Mouse (Mus musculus) heart, postnatal 14 days (tissue): ENCODE results near the gene Khsrp. TPM values are rescaled to one million over a fixed set of nuclear protein-coding genes. Genes with fewer than 3 reads are reported as not detected.
"Not testable (repeated sequence)": the region's sequence is repeated elsewhere in the genome, so short reads cannot be mapped to it uniquely, and the experiment has no call there.

Source experiments
- DNase-seq, 2 experiments: peaks; one replicate each; pipeline ENCODE4 v3.0.0; 2021 to 2022
- intact Hi-C: fragments of 180-260 bp; cut with DNase I; formaldehyde crosslinking; loops from one replicate; pipeline ENCODE4 v1.15.1; 2025
- long read RNA-seq, 2 experiments: library from polyadenylated mRNA; stranded (forward); transcript quantifications; one replicate each; pipeline ENCODE4 v2.0.0; 2021
- total RNA-seq, 2 experiments: library from RNA; stranded (reverse); gene quantifications; 2 replicates each; pipeline ENCODE4 v1.2.3; 2021

The Khsrp gene
- total RNA-seq: 10 to 100 TPM; 54.7 to 56.7 TPM
- long read RNA-seq, experiment 1, transcript Khsrp-201 (18 exons, 3,978 nt): major isoform, 11 of 32 reads
- long read RNA-seq, experiment 1, partial matches to known transcripts: 8 of 32 reads
- long read RNA-seq, experiment 1, other reads (novel, unspliced or antisense): 12 of 32 reads
- long read RNA-seq, experiment 2, transcript Khsrp-201 (18 exons, 3,978 nt): major isoform, 6 of 28 reads
- long read RNA-seq, experiment 2, partial matches to known transcripts: 8 of 28 reads
- long read RNA-seq, experiment 2, other reads (novel, unspliced or antisense): 12 of 28 reads

GRCm38 (mm10) chr17:57030931-57031660, at the start of gene Khsrp:
Gene Khsrp (minus strand): TSS chr17:57031522.
- DNase-seq: peak; percentile 54 to 58
- intact Hi-C loops: loop anchor here (1.0 kb wide), 1 partner anchor 20 kb away; the partner anchor contains the start of genes Gm17949 and Gtf2f1

DNA sequence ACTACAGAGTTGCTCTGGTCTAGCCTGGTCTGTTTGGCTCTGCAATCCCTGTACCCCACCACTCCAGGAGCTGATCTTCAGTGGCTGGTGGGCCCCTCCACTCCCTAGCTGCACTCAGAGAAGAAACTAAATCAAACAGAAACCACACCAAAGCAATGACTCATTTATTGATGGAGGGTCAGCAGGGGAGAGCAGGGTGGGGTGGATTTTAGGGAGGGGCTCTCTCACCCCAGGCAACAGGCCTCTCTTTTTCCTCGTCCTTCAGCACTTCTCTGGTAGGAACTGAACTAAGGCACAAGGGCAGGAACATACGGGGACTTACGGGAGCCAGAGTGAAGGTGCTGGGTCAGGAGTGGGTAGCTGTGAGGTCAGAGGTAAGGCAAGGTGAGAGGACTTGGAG, 48.6 kb upstream of the Khsrp start:
- no peak for DNase-seq
- intact Hi-C loops: no loop called here

GRCm38 (mm10) chr17:57078336-57078735, 47.0 kb upstream of the Khsrp start, which contains the start of gene Dennd1c:
Gene Dennd1c (minus strand): TSS chr17:57078514.
- DNase-seq: peak in 1 of 2 experiments; percentile 25
- intact Hi-C loops: no loop called here

GRCm38 (mm10) chr17:57076916-57077315, 45.6 kb upstream of the Khsrp start:
- intact Hi-C loops: no loop called here
- DNase-seq: no peak

GRCm38 (mm10) chr17:57070699-57071098, 39.4 kb upstream of the Khsrp start:
- no peak for DNase-seq
- intact Hi-C loops: no loop called here

DNA sequence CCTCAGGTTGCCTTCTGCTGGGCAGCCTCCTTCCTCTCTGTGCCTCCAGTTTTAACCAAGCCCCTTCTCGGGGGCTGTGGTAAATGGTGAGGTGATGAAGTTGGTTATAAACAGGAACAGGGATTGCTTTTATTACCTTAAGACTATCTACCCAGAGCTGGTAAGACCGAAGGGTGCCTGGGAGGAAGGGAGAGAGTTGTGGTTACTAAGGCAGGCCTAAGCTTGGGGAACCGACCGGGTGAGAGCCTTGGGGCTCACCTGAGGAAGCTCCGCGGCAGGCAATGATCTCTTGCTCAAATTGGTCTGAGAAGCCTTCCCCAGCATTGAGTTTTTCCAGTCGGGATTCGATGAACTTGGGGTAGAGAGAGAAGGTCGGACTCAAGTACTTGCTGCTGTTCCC, 39.0 kb upstream of the Khsrp start:
- intact Hi-C loops: no loop called here
- no peak for DNase-seq

DNA sequence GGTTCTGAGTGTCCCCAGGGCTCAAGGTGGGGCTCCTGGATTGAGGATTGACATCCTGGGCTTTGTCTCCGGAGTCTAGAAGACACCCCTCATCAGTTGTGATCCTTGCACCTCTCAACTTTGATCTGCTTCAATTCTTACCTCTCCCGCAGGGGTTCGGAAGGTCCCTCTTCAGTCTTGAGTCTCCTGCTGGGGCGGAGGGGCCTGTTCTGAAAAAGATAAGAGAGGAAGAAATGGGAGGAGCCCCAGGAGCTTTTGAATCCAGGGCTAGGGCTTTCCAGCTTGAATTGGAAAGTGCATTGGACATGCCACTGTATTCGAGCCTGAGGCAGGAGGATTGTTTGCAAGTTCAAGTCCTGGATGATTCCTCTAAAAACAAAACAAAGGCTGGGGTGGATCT, 35.6 kb upstream of the Khsrp start:
- no peak for DNase-seq
- intact Hi-C loops: no loop called here

- intact Hi-C loops: loop anchor here (5.0 kb wide), 1 partner anchor 34 kb away; no protein-coding TSS in a partner anchor
- no peak for DNase-seq
Measured at GRCm38 (mm10) chr17:57063031-57063430, 31.7 kb upstream of the Khsrp start.

- DNase-seq: no peak
- intact Hi-C loops: loop anchor here (5.0 kb wide), 1 partner anchor 35 kb away; no protein-coding TSS in a partner anchor
Measured at GRCm38 (mm10) chr17:57062548-57062947, 31.2 kb upstream of the Khsrp start.

GRCm38 (mm10) chr17:57062011-57062521, 30.7 kb upstream of the Khsrp start:
- intact Hi-C loops: loop anchor here (5.0 kb wide), 1 partner anchor 35 kb away; no protein-coding TSS in a partner anchor
- no peak for DNase-seq

DNA sequence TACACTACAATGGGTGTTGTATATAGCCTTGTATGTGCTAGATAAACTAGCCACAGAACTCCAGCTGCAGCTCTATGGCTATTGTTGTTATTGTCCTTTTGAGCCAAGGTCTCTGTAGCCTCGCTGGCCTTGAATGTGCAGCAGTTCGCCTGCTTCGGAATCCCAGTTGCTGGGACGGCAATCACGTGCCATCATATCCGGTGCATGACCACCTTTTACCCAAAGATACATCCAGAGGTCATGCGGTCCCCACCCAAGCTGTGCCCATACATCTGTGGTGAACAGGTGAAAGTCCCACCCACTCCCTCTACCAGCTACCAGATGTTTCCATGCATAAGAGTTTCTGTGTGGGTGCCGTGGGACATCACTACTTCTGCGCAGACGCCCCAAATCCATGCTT, 29.7 kb upstream of the Khsrp start:
- DNase-seq: no peak
- intact Hi-C loops: loop anchor here (5.0 kb wide), 1 partner anchor 36 kb away; no protein-coding TSS in a partner anchor

DNA sequence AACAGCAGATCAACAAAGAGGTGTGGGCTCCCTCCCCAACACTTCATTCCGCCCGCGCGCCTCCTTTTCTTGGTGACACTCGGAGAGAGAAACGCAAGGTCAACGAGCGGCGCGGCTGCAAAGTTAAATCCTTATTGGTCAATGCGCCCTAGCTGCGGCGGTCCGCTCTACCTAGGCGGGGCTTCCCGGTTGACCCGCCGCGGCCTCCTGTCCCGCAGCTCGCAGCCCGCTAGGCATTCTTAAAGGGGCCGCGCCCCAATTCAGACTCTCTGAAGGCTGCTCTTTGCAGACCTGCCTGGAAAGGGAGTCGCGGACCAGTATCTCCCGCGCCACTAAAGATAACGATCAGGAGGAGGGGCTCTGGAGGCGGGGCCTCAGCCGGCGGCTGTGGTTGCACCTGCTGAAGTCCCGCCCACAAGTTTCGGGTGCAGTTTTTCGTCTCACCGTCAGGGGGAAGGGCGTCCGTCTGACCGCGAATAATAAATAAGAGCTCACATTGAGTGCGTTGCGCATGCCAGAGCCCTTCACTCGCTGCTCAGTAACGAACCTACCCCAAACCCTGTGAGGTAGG, 29.0 kb upstream of the Khsrp start:
- intact Hi-C loops: loop anchor here (5.0 kb wide), 1 partner anchor 37 kb away; no protein-coding TSS in a partner anchor

DNA sequence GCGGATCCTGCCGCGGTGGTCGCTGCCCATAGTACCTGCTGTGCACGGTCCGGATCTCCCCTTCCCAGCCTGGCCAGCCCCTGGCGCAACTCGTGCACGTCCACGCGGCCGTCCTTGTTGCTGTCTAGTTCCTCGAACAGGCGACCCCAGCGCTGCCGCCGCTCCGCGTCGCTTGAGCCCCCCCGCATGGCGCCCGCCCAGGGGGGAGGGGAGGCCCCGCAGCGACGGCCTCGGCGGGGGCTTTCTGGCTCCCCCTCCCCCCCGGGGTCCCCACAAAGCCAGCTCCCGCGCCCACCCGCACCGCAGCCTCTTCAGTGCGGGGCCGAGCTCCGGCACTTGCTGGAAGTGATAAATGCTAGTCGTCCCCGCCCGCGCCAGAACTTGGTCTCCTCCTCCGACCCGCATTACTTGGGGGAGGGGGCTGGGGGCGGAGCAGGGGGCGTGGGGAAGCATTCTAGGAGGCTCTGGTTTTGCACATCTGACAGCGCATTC, 28.2 kb upstream of the Khsrp start, which contains the start of gene Slc25a23:
Gene Slc25a23, minus strand, starts transcription at position 378 of the 492 bp plus-strand sequence.
- intact Hi-C loops: loop anchor here (5.0 to 10.0 kb wide), 2 partner anchors 62 to 235 kb away; partner anchors contain the start of gene Alkbh7
- DNase-seq: peak; percentile 72 to 76

More for the DNA sequence above, 29.0 kb upstream of the Khsrp start:
- DNase-seq: peak; percentile 92 to 95

- intact Hi-C loops: loop anchor here (5.0 to 10.0 kb wide), 2 partner anchors 62 to 234 kb away; partner anchors contain the start of gene Alkbh7
- peak; percentile 45 to 65 for DNase-seq
Measured at GRCm38 (mm10) chr17:57058891-57059485, 27.7 kb upstream of the Khsrp start, which contains the start of gene Crb3. Gene Crb3 (plus strand): TSS chr17:57059105.

DNA sequence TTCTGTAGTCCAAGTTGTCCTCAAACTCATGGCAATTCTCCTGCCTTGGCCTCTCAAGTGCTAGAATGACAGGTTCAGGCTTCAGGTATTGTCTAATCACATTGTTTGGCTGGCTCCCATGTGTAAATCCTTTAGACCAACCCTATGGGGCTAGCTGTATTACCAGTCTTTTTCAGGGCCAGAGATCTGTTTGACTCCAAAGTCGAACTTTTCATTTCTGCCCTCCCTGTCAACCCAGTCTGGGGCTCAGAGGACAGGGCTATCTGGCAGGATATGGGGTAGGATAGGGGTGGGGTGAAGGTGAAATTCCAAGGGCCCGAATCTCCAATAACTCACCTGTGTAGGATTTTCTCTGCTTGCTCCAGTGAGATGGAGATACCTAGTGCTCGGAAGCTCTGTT, 24.9 kb upstream of the Khsrp start:
- intact Hi-C loops: loop anchor here (2.0 to 10.0 kb wide), 3 partner anchors 23 to 231 kb away; partner anchors contain the start of gene Alkbh7
- DNase-seq: no peak

DNA sequence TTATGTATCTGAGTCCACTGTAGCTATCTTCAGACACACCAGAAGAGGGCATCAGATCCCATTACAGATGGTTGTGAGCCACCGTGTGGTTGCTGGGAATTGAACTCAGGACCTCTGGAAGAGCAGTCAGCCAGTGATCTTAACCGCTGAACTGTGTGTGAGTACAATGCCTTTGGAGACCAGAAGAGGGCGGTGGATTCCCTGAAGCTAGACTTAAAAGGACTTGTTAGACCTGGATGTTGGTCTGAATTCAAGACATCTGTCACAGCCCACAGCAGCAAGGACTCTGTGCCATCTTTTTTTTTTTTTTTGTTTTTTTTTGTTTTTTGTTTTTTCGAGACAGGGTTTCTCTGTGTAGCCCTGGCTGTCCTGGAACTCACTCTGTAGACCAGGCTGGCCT, 20.4 kb upstream of the Khsrp start:
- intact Hi-C loops: loop anchor here (10.0 kb wide), 1 partner anchor 227 kb away; no protein-coding TSS in a partner anchor
- not testable (repeated sequence) for DNase-seq

GRCm38 (mm10) chr17:57048816-57049215, 17.5 kb upstream of the Khsrp start:
- intact Hi-C loops: no loop called here

DNA sequence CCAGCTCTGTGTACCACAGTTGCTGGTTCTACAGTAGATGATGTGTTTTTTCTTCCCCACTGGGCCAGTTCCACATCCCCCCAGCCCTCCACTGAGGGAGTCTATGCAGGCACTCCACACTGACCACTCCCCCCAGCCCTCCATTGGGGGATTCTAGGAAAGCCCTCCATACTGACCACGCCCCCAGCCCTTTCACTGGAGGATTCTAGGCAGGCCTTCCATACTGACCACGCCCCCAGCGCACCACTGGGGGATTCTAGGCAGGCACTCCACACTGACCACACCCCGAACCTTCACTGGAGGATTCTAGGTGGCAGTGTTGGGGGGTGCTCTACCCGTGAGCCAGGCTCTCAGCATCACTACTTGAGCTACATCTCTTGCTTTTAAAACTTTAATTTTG, 16.1 kb upstream of the Khsrp start:
- intact Hi-C loops: no loop called here
- no peak for DNase-seq

More at GRCm38 (mm10) chr17:57048816-57049215, 17.5 kb upstream of the Khsrp start:
- no peak for DNase-seq

- DNase-seq: no peak
- intact Hi-C loops: no loop called here
Measured at GRCm38 (mm10) chr17:57041554-57041953, 10.2 kb upstream of the Khsrp start, which contains the start of gene Slc25a41. Gene Slc25a41 (minus strand): TSS chr17:57041654.
